Mouse (Mus musculus) liver, adult 2 months (tissue): ENCODE results near the gene Krtap9-5. TPM values are rescaled to one million over a fixed set of nuclear protein-coding genes. Genes with fewer than 3 reads are reported as not detected.
A peak's percentile ranks its signal among the peaks of the same experiment; 100 is the strongest.

Experiments used
- DNase-seq: peaks from one replicate; pipeline ENCODE4 v3.0.0-alpha.2; 2011; ENCODE audit warnings: low read depth, low spot score; ENCODE audit errors: extremely low read depth
- H3K27ac ChIP-seq: fragments of 200-500 bp; replicated peaks from 2 replicates; pipeline ENCODE4 v1.5.1; 2012; ENCODE audit warnings: low read depth, mild to moderate bottlenecking, control low read depth, inconsistent platforms, low read length; ENCODE audit not compliant: insufficient read depth
- H3K27me3 ChIP-seq: fragments of 200-500 bp; 2 replicates; pipeline ENCODE4 v1.6.1; 2012; ENCODE audit warnings: mild to moderate bottlenecking, moderate library complexity, low read length, inconsistent platforms; ENCODE audit not compliant: control insufficient read depth, insufficient read depth
- H3K36me3 ChIP-seq: fragments of 200-500 bp; 2 replicates; pipeline ENCODE4 v1.6.1; 2012; ENCODE audit warnings: low read length, inconsistent platforms; ENCODE audit not compliant: control insufficient read depth, insufficient read depth
- H3K4me1 ChIP-seq: fragments of 200-500 bp; 2 replicates; pipeline ENCODE4 v1.6.1; 2011; ENCODE audit warnings: low read length; ENCODE audit not compliant: control insufficient read depth, insufficient read depth
- H3K4me3 ChIP-seq: fragments of 200-500 bp; 2 replicates; pipeline ENCODE4 v1.5.1; 2011; ENCODE audit warnings: low read depth, mild to moderate bottlenecking, control low read depth, low read length, moderate library complexity; ENCODE audit not compliant: insufficient read depth
- H3K79me2 ChIP-seq: fragments of 200-500 bp; 2 replicates; pipeline ENCODE4 v1.6.1; 2012; ENCODE audit warnings: inconsistent platforms, mild to moderate bottlenecking, low read length, moderate library complexity; ENCODE audit not compliant: control insufficient read depth, insufficient read depth
- H3K9ac ChIP-seq: fragments of 200-500 bp; 2 replicates; pipeline ENCODE4 v1.6.1; 2012; ENCODE audit warnings: low read depth, mild to moderate bottlenecking, control low read depth, inconsistent platforms, low read length
- CTCF ChIP-seq: fragments of 200-500 bp; IDR thresholded peaks from 2 replicates; pipeline ENCODE4 v1.5.1; 2011; ENCODE audit warnings: low read depth, low read length, control low read depth
- POLR2A ChIP-seq: fragments of 200-500 bp; IDR thresholded peaks from 2 replicates; pipeline ENCODE4 v1.6.1; 2011; ENCODE audit warnings: low read length, control low read depth; ENCODE audit not compliant: insufficient read depth; ENCODE audit errors: extremely low read depth
- WGBS: fragments of 180-500 bp; shearing (Covaris S2); methylation state at CpG from one replicate; pipeline ENCODE4 v1.1.7; 2018; 5-methylcytosine and 5-hydroxymethylcytosine counted together
- polyA plus RNA-seq: library from polyadenylated mRNA; depleted of rRNA; stranded (reverse); fragments of >200 nt; gene quantifications from 2 replicates; pipeline ENCODE4 v1.2.3, GENCODE M21; 2012
- total RNA-seq: library from RNA; depleted of rRNA; stranded (reverse); fragments of >200 nt; gene quantifications from 2 replicates; pipeline ENCODE4 v1.2.3, GENCODE M21; 2014

Krtap9-5 gene
- total and polyA plus RNA-seq, 2 experiments, result not detected

GRCm38 (mm10) chr11:99965961-99966360 is 17.7 kb downstream of the Krtap9-5 start:
- Histone ChIP-seq H3K4me1 (no peaks in the 10 kb centered on the region), H3K27me3 (no peaks in the 10 kb centered on the region; the same call in 1 of the 2 replicates), H3K27ac (no peak overlapping the region), H3K9ac (no peak overlapping the region), H3K36me3 (no peaks in the 10 kb centered on the region), H3K4me3 (no peak overlapping the region), H3K79me2 (no peaks in the 10 kb centered on the region)
- WGBS, result 32% methylated on average over 2 of the region's 2 CpGs
- no peak for DNase-seq
- no peak for TF ChIP-seq POLR2A
- no peak for TF ChIP-seq CTCF

- TF ChIP-seq POLR2A (no peak), CTCF (no peak)
- H3K4me3 ChIP-seq, result no peak within 1 kb of the TSS
- no peak within 1 kb of the TSS for H3K9ac ChIP-seq
- H3K36me3 ChIP-seq, result no peaks in the 10 kb centered on the region
- no peaks in the 10 kb centered on the region for H3K4me1 ChIP-seq
- no peak for DNase-seq
- 80% methylated on average over 5 of the region's 5 CpGs for WGBS
- H3K79me2 ChIP-seq, result no peaks in the 10 kb centered on the region
- no peak within 1 kb of the TSS for H3K27ac ChIP-seq
- no peaks in the 10 kb centered on the region for H3K27me3 ChIP-seq
Measured at GRCm38 (mm10) chr11:99978953-99979352, 30.7 kb downstream of the Krtap9-5 start, which contains the start of gene Krtap29-1. TSS of gene Krtap29-1 (minus strand) at chr11:99979053.

GRCm38 (mm10) chr11:99982731-99983130 is 34.5 kb downstream of the Krtap9-5 start:
- Histone ChIP-seq H3K4me1 (no peaks in the 10 kb centered on the region), H3K79me2 (no peaks in the 10 kb centered on the region), H3K4me3 (no peak overlapping the region), H3K27me3 (no peaks in the 10 kb centered on the region), H3K36me3 (no peaks in the 10 kb centered on the region), H3K27ac (no peak overlapping the region), H3K9ac (no peak overlapping the region)
- 69% methylated on average over 9 of the region's 9 CpGs for WGBS
- TF ChIP-seq POLR2A, result no peak
- DNase-seq, result no peak

- no peak overlapping the region for H3K27ac ChIP-seq
- no peaks in the 10 kb centered on the region for H3K79me2 ChIP-seq
- no peak for TF ChIP-seq POLR2A
- TF ChIP-seq CTCF, result no peak
- WGBS, result 94% methylated on average over 1 of the region's 1 CpGs
- H3K4me3 ChIP-seq, result no peak overlapping the region
- no peaks in the 10 kb centered on the region for H3K4me1 ChIP-seq
- no peaks in the 10 kb centered on the region for H3K36me3 ChIP-seq
- H3K27me3 ChIP-seq, result no peaks in the 10 kb centered on the region
- no peak for DNase-seq
- no peak overlapping the region for H3K9ac ChIP-seq
Measured at GRCm38 (mm10) chr11:99983442-99983841, 35.2 kb downstream of the Krtap9-5 start.

- Histone ChIP-seq H3K4me1 (no peaks in the 10 kb centered on the region), H3K27me3 (no peaks in the 10 kb centered on the region), H3K79me2 (no peaks in the 10 kb centered on the region), H3K9ac (no peak overlapping the region), H3K27ac (no peak overlapping the region), H3K4me3 (no peak overlapping the region), H3K36me3 (no peaks in the 10 kb centered on the region)
- TF ChIP-seq POLR2A, result no peak
- no peak for TF ChIP-seq CTCF
- peak; percentile 62 for DNase-seq
- 81% methylated on average over 20 of the region's 20 CpGs for WGBS
Measured at GRCm38 (mm10) chr11:99985291-99986092, 37.2 kb downstream of the Krtap9-5 start.

- no peaks in the 10 kb centered on the region for H3K36me3 ChIP-seq
- no peaks in the 10 kb centered on the region for H3K4me1 ChIP-seq
- no peaks in the 10 kb centered on the region for H3K27me3 ChIP-seq
- 77% methylated on average over 8 of the region's 8 CpGs for WGBS
- H3K79me2 ChIP-seq, result no peaks in the 10 kb centered on the region
- DNase-seq, result no peak
- TF ChIP-seq CTCF (no peak), POLR2A (no peak)
- H3K9ac ChIP-seq, result no peak within 1 kb of the TSS
- no peak within 1 kb of the TSS for H3K4me3 ChIP-seq
- H3K27ac ChIP-seq, result no peak within 1 kb of the TSS
Measured at GRCm38 (mm10) chr11:99986180-99986647, 37.9 kb downstream of the Krtap9-5 start, which contains the start of gene Krtap16-1. TSS of gene Krtap16-1 (minus strand) at chr11:99986597.
